Mouse (Mus musculus): ENCODE data around the gene Cnga2.
A peak's percentile ranks its signal among the peaks of the same experiment; 100 is the strongest.
"Not testable (repeated sequence)": the region's sequence is repeated elsewhere in the genome, so short reads cannot be mapped to it uniquely, and the experiment has no call there.

The Cnga2 gene

GRCm38 (mm10) chrX:71991549-71991948, at the start of gene Cnga2:
Cnga2 (plus strand) TSS chrX:71991849.
- no peak for DNase-seq

GRCm38 (mm10) chrX:71946631-71947030, 45.0 kb upstream of the Cnga2 start:
- DNase-seq, result peak; percentile 6 to 34

- no peak for DNase-seq
These were observed 33.3 kb upstream of the Cnga2 start for GRCm38 (mm10) chrX:71958366-71958765.

GRCm38 (mm10) chrX:71962073-71963051, 29.3 kb upstream of the Cnga2 start, which contains the start of gene Prrg3:
Prrg3 (plus strand) TSS chrX:71962624.
- DNase-seq, result peak; percentile 13 to 26

- no peak for DNase-seq
These were observed 28.3 kb upstream of the Cnga2 start for GRCm38 (mm10) chrX:71963275-71963912.

- DNase-seq, result no peak
These were observed 23.4 kb upstream of the Cnga2 start for GRCm38 (mm10) chrX:71968216-71968615.

- no peak for DNase-seq
These were observed 22.8 kb upstream of the Cnga2 start for GRCm38 (mm10) chrX:71968816-71969215.

- no peak for DNase-seq
These were observed 20.3 kb upstream of the Cnga2 start for GRCm38 (mm10) chrX:71971325-71971724.

GRCm38 (mm10) chrX:71972686-71973085, 19.0 kb upstream of the Cnga2 start, which contains the start of gene Fate1:
Fate1 (plus strand) TSS chrX:71972986.
- no peak for DNase-seq

- DNase-seq, result not testable (repeated sequence)
These were observed 14.0 kb upstream of the Cnga2 start for GRCm38 (mm10) chrX:71977681-71978080.

- no peak for DNase-seq
These were observed 11.2 kb upstream of the Cnga2 start for GRCm38 (mm10) chrX:71980443-71980842.

GRCm38 (mm10) chrX:71981322-71981721, 10.3 kb upstream of the Cnga2 start:
- no peak for DNase-seq

GRCm38 (mm10) chrX:71983205-71983604, 8.4 kb upstream of the Cnga2 start:
- DNase-seq, result no peak

- DNase-seq, result peak in 1 of 2 experiments; percentile 4
These were observed 7.9 kb upstream of the Cnga2 start for GRCm38 (mm10) chrX:71983775-71984174.

- DNase-seq, result no peak
These were observed 4.3 kb downstream of the Cnga2 start for GRCm38 (mm10) chrX:71995972-71996371.

- DNase-seq, result no peak
These were observed 18.3 kb downstream of the Cnga2 start for GRCm38 (mm10) chrX:72009930-72010329.

GRCm38 (mm10) chrX:72012236-72012635, 20.6 kb downstream of the Cnga2 start:
- peak in 1 of 2 experiments; percentile 9 for DNase-seq

- DNase-seq, result peak; percentile 4 to 6
These were observed 21.2 kb downstream of the Cnga2 start for GRCm38 (mm10) chrX:72012804-72013203.

- no peak for DNase-seq
These were observed 30.6 kb downstream of the Cnga2 start for GRCm38 (mm10) chrX:72022241-72022640.

GRCm38 (mm10) chrX:72022750-72023398, 31.2 kb downstream of the Cnga2 start:
- no peak for DNase-seq

GRCm38 (mm10) chrX:72023542-72023941, 31.9 kb downstream of the Cnga2 start:
- DNase-seq, result no peak

GRCm38 (mm10) chrX:72044056-72044455, 52.4 kb downstream of the Cnga2 start:
- DNase-seq, result no peak

- DNase-seq, result no peak
These were observed 56.3 kb downstream of the Cnga2 start for GRCm38 (mm10) chrX:72047918-72048317.

Data from cerebellum, adult 18-20 months (tissue).